Mouse (Mus musculus) heart, postnatal 36 days (tissue): Measurements from ENCODE around the gene Podxl2. TPM values are rescaled to one million over a fixed set of nuclear protein-coding genes. Genes with fewer than 3 reads are reported as not detected.

Experiments
- DNase-seq, 2 experiments: peaks; one replicate each; pipeline ENCODE4 v3.0.0; 2021 to 2022
- intact Hi-C: fragments of 180-260 bp; cut with DNase I; formaldehyde crosslinking; loops from one replicate; pipeline ENCODE4 v1.15.1; 2025
- total RNA-seq, 2 experiments: library from RNA; stranded (reverse); gene quantifications; 2 replicates each; pipeline ENCODE4 v1.2.3; 2021

Podxl2 gene
- total RNA-seq, 2 experiments from 2014 or later, result 13.7 to 21.2 TPM

DNA sequence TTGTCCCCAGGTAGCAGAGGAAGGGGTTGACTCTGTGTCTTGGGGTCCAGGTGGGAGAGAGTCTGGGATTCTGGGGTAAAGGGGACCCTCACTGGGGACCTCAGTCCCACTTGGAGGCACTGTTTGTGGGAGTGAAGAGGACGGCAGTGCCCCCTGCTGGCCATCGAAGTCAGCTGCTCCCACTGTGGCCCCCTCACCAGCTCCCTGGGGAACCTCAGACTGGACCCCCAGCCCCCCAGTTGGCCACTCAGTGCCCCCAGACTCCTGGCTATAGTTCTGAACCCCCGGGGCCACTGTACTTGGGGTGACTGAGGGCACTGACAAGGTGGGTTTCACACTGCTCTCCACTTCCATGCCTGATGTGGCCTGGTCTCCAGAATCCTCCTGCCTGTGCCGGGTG lies 25.6 kb downstream of the Podxl2 start:
- intact Hi-C loops, result no loop called here
- peak in 1 of 2 experiments; percentile 54 for DNase-seq

DNA sequence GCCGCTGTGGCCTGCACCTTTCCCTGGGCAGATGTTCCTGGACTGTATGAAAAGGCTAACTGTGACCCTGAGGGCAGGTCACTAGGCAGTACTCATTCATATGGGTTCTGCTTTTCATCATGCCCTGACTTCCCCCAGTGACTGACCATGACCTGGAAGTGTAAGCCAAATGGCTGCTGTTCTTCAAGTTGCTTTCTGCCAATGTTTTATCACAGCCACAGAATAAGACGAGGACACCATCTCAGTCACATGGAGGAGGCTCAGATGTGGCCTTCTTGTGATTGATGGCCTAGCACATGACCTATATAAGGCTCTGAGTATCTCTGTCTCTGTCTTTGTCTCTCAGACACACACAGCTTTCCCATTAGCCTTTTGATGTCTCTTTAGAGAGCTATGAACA lies 27.3 kb downstream of the Podxl2 start:
- DNase-seq, result no peak
- intact Hi-C loops, result no loop called here

DNA sequence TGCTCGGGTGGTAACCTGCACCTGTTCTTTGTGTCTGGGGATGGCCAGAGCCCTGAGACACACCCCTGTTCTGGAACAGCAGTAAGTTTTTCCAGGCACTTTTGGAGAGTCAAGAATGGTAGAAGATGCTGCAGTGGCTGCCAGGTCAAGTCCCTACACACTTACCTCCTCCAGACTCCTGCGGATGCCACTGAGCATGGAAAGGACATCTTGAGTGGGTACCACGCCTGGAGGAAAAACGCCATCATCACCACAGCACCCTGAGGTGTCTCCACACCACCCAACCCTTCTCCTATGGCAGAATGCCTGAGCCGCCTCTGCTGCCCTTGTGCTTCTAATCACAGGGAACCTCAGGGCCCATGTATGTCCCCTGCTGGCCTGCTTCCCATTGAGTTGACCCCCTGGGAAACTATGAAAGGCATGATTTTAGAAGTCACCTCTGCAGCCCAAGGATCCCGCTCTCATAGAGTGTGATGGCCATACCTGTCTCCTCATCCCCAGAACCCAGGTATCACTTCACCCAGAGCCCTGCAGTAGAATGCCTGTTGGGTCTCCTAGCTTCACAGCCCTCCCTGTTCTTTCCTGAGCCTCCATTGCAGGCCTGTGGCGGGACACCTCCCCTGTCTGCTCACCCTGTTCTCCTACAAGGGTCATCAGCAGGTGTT lies 29.8 kb downstream of the Podxl2 start:
- intact Hi-C loops, result no loop called here
- DNase-seq, result no peak

DNA sequence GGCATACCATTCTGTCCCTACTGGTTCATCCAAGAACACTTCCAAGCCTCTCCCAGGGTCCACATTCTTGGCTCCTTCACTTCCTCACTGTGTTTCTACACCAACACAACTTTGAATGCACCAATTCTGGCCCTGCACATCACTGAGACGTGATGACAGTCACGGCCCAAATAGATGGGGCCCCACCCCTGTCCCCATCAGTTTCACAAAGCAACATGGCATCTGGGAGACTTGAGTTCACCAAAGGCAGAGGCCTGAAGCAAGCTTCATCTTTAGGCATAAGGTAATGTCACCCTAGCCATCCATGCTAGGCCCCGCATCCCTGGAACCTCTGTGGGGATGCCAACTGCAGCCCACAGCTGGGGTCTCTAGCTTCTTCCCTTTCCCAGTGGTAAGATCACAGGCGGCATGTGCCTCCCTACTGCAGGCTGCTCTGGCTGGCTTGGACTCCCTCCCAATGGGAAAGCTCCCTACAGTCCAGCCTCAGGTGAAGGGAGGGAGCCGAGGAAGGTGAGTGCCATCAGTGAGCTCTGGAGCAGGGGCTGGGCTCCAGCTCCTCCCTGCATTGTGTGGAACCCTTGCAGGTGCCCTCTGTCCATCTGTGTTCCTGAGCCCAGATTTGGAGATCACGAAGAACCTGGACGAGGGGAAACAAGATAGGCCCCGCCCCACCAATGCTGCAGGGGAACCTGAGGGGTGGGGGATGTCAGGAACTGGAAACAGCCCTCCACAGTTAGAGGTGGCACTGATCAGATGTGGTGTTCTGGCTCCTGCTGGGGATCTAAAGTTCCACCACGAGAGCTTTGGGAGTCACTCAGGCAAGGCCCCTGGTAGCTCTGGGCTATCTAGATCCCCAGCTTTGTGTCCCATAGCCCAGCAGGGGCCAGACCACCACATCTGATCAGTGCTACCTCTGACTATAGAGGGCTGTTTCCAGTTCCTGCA lies 30.8 kb downstream of the Podxl2 start:
- no peak for DNase-seq
- intact Hi-C loops, result no loop called here

DNA sequence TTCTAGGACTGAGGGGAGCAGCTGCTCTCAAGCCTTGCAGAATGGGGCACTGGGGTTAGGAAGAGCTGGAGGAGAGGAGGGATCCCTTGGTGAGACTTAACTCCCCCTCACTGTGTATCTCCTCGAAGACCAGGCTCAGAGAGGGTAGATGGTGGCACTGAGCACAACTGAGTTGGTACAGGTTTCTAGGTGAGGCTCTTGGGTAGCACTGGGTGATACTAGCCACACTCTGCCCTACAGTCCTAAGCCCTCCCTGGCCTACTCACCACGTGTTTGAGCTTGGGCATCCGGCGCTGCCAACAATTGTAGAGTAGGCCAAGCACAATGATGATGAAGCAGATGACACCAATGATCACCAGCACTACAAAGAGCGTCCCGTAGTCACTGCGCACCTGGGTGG lies 31.6 kb downstream of the Podxl2 start:
- intact Hi-C loops, result no loop called here
- DNase-seq, result no peak

DNA sequence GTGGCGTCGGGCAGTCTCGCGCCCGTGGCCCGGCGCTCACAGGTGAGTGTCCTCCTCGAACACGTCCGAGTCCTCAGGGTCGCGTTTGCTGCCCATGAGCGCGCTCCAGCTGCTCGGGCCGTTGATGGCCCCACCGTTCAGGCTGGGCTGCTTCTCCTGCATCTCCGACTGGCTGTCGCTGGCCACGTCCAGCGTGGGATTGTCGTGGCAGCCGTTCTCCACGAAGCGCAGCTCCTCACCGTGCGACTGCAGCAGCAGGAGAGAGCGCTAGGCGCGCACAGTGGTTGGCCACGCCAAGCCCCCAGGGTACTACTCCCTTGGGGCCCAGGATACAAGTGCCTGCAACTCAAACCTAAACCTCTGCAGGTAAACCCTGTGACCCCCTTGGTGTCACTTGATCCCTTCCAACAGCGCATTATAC lies 32.1 kb downstream of the Podxl2 start:
- intact Hi-C loops, result no loop called here
- peak in 1 of 2 experiments; percentile 41 for DNase-seq

DNA sequence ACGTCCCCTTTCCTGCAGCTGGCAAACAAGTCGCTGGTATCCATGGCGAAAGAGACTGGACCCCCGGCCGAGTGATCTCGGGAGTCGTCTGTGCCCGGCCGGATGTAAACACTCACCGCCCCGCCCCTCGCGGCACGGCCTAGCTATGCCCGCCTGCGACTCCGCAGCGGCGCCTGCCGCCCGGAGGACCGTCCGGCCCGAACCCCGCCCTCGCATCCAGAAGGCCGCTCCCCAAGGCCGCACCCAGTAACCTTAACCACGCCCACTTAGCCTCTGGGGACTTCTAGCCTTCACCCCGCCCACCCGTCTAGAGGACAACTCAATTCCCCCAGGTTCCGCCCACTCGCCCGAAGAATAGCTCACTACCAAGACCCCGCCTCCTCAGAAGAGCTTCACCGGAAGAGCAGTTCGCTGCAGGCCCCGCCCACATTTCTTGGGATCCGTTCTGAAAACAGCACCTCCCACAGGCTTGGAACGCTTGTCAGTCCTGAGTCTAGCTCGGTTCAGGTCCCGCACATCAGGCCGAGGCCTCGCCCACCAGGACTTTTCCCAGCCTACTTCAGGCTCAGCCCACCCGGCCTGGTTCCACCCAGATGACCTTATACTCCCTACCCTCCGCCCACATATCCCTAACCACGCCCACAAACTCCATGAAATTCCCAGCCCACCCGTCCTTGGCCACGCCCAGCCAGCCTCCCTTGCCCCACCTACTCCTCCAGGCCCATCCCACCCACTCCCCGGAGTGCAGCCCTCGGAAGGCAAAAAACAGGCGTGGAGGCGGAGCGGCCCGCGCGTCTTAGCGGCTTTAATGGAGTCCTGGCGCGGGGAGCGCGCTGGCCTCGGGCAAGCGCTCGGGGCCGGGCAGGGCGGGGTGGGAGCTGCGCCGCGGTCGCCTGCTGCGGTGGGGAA lies 32.8 kb downstream of the Podxl2 start, which contains the start of gene Abtb1:
Abtb1 (minus strand) TSS at position 204 of the 909 bp plus-strand sequence.
- peak; percentile 99 for DNase-seq
- intact Hi-C loops, result no loop called here

DNA sequence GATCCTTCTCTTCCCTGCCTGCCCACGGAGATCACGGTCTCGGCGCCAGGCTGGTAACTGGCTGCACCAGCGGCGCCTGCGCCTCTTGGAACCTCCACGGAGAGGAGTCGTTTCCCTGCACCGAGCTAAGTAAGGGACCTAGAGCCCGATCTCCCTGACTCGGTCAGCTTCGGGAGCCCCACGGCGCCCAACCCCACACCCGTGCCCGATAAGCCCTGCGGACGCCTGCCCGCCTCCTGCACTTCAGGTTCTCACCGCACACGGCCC lies 33.4 kb downstream of the Podxl2 start:
- no peak for DNase-seq
- intact Hi-C loops, result no loop called here

DNA sequence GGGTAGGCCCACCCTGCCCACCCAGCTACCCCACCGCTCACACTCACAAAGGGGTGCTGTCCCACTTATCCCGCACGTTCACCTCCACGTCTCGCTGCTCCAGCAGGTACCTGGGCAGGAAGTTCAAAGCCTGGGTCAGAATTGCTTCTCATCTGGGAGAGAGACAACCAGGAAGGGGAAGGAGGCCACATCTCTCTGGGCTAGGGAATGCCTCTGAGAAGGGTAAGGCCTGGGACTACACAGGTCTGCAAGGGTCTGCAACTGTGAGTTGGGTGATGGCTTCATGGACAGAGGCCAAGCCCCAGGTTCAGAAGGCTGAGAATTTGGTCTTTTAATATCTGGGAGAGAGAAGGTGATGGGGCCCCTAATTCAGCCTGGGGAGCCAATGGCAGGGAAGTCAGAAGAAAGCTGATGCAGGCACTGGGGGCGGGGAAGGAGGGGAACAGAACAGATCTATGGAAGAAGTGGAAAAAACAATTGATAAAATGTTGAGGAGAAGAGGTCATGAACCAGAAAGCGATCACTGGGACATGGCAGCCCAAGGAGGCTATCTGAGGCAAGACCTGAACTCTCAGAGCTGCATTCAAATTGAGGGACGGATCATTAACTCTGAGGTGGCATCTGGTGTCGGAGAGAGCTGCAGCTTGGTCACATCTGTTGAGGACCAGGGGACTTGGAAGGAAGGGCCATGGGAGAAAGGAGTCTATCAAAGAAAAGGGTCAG lies 33.9 kb downstream of the Podxl2 start:
- DNase-seq, result no peak
- intact Hi-C loops, result no loop called here

DNA sequence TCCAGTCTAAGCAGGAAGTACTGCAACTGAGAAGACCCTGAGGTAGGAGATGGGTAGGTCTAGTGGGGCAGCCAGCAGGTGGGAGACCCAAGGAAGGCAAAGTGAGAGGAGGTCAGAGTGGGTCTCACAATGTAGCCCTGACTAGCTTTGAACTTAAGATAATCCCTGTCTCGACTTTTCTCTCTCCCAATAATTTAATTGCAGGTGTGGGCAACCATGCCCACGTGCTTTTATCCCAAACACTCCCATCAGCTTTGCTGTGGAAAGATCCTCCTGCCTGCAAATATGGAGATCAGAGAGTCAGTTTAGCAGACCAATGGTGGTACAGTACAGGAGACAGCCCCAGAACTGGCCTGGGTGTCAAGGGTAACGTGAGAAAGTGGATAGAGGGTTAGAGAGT lies 34.6 kb downstream of the Podxl2 start:
- intact Hi-C loops, result no loop called here
- no peak for DNase-seq

DNA sequence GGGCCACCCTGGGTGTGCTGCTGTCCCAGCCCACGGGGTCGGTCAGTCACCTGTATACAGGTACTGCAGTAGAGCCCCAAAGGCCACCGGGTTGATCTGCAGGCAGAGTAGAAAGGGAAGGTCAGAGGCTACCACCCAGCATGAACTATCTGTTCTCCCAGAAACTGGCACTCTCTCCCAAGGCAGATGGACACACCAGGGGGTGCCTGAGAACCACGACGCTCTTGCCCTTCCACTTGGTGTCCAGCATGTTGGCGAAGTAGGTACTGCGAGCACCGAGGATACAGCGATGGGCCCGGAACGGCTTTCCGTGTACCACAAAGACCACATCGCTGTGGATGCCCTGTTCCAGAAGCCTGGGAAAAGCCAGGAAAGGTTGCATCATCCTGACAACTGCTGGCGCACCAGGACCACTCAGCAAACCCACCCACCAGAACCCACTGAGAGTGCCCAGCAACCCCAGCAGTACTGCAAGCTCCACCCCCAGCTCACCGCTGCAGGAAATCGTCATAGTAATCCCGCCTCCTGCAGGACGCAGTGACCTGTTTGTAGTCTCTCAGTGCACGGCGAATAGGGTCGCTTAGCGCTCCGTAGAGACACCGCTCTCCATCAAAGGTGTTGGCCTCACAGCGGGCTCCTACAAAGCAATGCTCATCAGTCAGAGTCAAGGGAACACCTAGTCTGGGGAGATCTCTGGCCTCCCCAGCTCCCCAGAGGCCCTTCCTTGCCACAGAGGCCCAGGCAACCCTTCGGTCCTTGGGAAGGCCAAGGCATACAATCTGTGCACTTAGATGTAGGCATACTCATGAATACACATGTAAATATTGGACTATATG lies 35.5 kb downstream of the Podxl2 start:
- intact Hi-C loops, result no loop called here
- no peak for DNase-seq

DNA sequence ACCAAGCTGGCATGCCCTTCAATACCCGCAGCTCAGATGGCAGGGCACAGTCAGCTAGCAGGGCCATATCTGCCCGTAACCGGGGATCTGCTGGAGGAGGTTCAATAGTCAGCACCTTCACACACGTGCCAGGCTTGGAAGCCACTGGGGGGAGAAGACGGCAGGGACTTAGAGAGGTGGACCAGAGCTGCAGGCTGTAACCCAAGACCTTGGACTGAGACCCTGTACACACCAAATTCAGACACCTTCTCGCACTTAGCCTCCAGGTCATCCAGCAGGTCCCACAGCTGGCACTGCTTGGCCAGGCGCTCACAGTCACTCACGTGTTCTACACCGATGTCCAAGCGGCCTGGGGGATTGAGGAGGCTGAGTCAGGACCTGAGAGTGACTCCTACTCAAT lies 36.2 kb downstream of the Podxl2 start:
- DNase-seq, result no peak
- intact Hi-C loops, result no loop called here

DNA sequence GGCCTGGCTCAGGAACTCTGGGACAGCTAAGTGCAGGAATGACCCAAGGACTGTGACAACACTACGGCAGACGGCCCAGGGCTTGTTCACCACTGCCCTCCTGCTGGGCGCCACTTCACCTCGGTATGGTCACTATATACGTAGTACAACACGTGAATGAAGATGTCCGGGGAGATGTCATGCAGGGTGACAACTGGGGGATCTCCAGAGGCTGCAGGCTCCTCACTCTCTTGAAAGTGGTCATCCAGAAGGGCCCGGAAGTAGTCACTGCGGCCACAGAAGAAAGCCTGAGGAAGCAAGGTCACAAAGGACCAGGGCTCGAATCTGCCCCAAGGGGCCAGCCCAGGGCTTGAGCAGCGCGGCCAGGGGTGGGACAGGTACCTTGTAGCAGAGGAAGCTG lies 36.8 kb downstream of the Podxl2 start:
- no peak for DNase-seq
- intact Hi-C loops, result no loop called here

DNA sequence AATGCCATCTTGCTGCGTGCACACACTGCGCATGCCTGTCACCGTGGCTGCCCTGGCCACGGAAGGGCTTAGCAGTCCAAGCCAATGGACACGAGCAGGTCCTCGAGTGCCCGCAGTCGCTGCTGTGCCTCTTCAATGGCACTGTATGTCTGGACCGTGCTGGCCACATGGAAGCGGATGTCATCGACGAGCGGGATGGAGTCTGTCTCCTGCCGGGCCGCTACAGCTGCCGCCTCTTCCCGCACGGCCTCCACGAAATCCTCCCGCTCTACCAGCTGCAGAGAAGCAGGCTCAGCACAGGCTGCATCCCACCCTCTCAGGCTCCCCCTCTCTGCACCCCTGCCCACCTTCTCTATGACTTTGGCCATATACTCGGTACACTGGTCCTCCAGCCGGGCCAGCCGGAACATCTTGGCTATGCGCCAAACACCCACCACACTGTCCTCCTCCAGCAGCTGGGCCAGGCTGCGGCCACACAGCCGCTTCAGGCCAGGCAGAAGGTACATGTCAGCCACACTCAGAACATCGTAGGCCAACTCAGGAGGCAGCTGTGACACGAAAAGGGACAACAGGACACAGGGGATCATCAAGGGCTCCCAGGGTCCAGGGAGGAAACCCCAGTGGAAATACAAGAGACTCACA lies 38.5 kb downstream of the Podxl2 start:
- DNase-seq, result no peak
- intact Hi-C loops, result no loop called here

DNA sequence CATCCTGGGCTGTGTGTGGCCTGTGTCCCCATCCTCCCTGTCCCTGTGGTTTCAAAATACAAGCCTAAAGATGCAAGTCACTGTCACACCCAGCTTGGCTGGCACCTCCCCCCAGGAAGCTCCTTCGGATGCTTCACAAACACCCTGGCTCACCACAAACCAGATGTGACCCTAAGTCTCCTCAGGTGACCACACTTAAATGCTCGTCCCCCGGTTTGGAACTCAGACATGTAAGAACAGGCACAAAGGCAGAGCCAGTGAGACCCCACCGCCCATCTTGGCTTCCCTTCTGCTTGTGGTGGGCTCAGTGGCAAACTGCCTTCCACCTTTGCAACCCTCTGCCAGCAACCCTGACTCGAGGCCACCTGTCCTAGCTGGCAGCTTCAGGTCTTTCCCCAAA lies 39.8 kb downstream of the Podxl2 start:
- intact Hi-C loops, result no loop called here
- DNase-seq, result no peak

DNA sequence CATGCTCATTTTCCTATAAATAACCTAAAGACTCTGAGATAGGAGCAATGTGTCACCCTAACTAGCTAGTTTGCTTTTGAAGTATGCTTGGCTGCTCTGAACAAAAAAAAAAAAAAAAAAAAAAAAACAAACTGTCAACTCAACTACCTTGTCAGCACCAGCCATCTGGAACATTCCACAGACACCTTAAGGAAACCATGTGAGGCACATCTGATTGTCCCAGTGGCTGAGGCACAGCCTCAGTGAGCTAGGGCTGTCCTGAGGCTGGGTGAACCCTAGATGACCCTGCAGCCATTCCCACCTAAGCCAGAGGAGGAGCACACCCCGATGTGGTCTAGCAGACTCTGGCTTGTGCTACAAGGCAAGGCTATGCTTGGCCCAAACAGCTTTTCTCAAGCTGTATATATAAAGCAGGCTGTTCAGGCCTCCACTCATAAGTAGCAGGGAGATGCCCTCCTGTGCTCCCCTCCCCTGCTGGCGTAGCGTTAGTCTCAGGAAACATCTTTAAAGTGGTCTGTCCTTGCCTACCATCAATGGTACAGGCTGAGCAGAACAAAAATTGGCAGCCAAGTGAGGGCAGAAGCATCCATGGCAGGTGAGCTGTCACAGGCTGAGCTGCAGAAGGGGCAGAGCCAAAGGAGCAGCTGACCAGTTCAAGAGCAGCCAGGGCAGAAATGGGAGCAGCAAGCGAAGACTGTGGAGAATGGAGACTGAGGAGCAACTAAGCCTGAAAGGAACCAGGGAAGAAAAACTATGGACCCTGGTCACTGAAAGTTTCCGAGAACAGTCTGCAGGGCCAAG lies 41.3 kb downstream of the Podxl2 start:
- intact Hi-C loops, result loop anchor here (5.0 kb wide), 1 partner anchor 271 kb away; no protein-coding TSS in a partner anchor
- DNase-seq, result no peak

DNA sequence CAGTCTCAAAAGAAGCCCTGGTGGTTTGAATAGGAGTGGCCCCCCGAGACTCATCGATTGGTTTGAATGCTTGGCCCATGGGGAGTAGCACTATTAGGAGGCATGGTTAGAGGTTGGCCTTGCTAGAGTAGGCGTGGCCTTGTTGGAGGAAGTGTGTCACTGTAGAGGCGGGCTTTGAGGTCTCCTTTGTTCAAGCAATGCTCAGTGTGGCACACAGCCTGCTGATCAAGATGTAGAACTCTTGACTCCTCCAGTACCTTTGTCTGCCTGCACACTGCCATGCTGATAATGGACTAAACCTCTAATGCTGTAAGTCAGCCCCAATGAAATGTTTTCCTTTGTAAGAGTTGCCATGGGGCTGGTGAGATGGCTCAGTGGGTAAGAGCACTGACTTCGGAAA lies 42.2 kb downstream of the Podxl2 start:
- no peak for DNase-seq
- intact Hi-C loops, result loop anchor here (5.0 kb wide), 1 partner anchor 270 kb away; no protein-coding TSS in a partner anchor

DNA sequence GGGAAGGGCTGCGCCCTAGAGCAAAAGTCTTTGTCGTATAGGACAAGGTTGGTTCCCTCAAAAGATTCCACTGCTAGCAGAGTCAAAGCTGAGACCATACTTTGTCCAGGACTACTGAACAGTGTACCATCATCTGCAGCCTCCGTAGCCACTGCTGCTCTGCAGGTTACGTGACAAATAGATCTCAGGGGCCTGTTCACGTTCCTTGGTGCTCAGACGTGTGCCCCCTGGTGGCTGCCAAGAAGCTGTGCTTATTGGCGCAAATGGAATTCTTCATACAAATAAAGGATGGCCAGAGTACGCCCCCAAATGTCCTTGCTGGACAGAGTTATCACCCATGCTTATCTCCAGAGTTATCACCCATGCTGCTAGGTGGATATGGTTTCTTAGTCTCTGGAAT lies 43.4 kb downstream of the Podxl2 start:
- intact Hi-C loops, result loop anchor here (2.0 to 5.0 kb wide), 2 partner anchors 243 to 269 kb away; no protein-coding TSS in a partner anchor
- peak; percentile 71 to 75 for DNase-seq
